Mouse (Mus musculus) spleen, adult 2 months (tissue): ENCODE results near the gene Ndufb7. TPM values are rescaled to one million over a fixed set of nuclear protein-coding genes. Genes with fewer than 3 reads are reported as not detected.
"Not testable (repeated sequence)": the region's sequence is repeated elsewhere in the genome, so short reads cannot be mapped to it uniquely, and the experiment has no call there.

Experiments
- DNase-seq, 2 experiments: peaks; one replicate each; pipeline versions ENCODE4 v3.0.0 to v3.0.0-alpha.2; 2012 to 2021; ENCODE audit warnings: low spot score in 2 of 2, low read depth in 1 of 2
- H3K27ac ChIP-seq: fragments of 200-500 bp; 2 replicates; pipeline ENCODE4 v1.5.1; 2012; ENCODE audit warnings: low read length, inconsistent platforms; ENCODE audit not compliant: insufficient read depth
- H3K27me3 ChIP-seq: fragments of 200-500 bp; 2 replicates; pipeline ENCODE4 v1.6.1; 2012; ENCODE audit warnings: mild to moderate bottlenecking, moderate library complexity, low read length, inconsistent platforms; ENCODE audit not compliant: control insufficient read depth, insufficient read depth
- H3K36me3 ChIP-seq: fragments of 200-500 bp; 2 replicates; pipeline ENCODE4 v1.6.1; 2012; ENCODE audit warnings: mild to moderate bottlenecking, low read length, inconsistent platforms; ENCODE audit not compliant: control insufficient read depth, insufficient read depth
- H3K4me1 ChIP-seq: fragments of 200-500 bp; 2 replicates; pipeline ENCODE4 v1.6.1; 2011; ENCODE audit warnings: inconsistent platforms; ENCODE audit not compliant: control insufficient read depth, insufficient read depth, insufficient read length
- H3K4me3 ChIP-seq: fragments of 200-500 bp; 2 replicates; pipeline ENCODE4 v1.5.1; 2011; ENCODE audit warnings: mild to moderate bottlenecking, inconsistent platforms; ENCODE audit not compliant: insufficient read depth, insufficient read length; ENCODE audit errors: extremely low read depth
- CTCF ChIP-seq: fragments of 200-500 bp; IDR thresholded peaks from 2 replicates; pipeline ENCODE4 v1.5.1; 2011; ENCODE audit warnings: mild to moderate bottlenecking, inconsistent platforms; ENCODE audit not compliant: insufficient read depth, insufficient read length, insufficient replicate concordance; ENCODE audit errors: extremely low read depth
- POLR2A ChIP-seq: fragments of 200-500 bp; IDR thresholded peaks from 2 replicates; pipeline ENCODE4 v1.6.1; 2011; ENCODE audit warnings: low read depth, low read length, inconsistent platforms
- WGBS: fragments of 180-500 bp; shearing (Covaris S2); methylation state at CpG from one replicate; pipeline ENCODE4 v1.1.7; 2018; 5-methylcytosine and 5-hydroxymethylcytosine counted together
- polyA plus RNA-seq: library from polyadenylated mRNA; depleted of rRNA; stranded (reverse); fragments of >200 nt; gene quantifications from 2 replicates; pipeline ENCODE4 v1.2.3, GENCODE M21; 2012

The Ndufb7 gene
- polyA plus RNA-seq, 1 experiment = 169 TPM

GRCm38 (mm10) chr8:83594167-83595049 is 27.9 kb downstream of the Ndufb7 start:
- peak overlapping the region; percentile 78 for H3K4me3 ChIP-seq
- TF ChIP-seq POLR2A (peak; percentile 61), CTCF (no peak)
- no peaks in the 10 kb centered on the region; the same call in 1 of the 2 replicates for H3K4me1 ChIP-seq
- H3K36me3 ChIP-seq = no peaks in the 10 kb centered on the region
- no peaks in the 10 kb centered on the region for H3K27me3 ChIP-seq
- DNase-seq = peak; percentile 94 to 99
- peak overlapping the region; percentile 87 for H3K27ac ChIP-seq
- WGBS = under 1% methylated on average over 43 of the region's 43 CpGs

- peak overlapping the region; percentile 77 for H3K27ac ChIP-seq
- not testable (repeated sequence) for H3K4me1 ChIP-seq, DNase-seq, H3K36me3 ChIP-seq, H3K4me3 ChIP-seq, H3K27me3 ChIP-seq
- WGBS = 34% methylated on average over 3 of the region's 3 CpGs
Observed at GRCm38 (mm10) chr8:83595050-83595345, 28.5 kb downstream of the Ndufb7 start.

- no peaks in the 10 kb centered on the region; the same call in 1 of the 2 replicates for H3K4me1 ChIP-seq
- no peaks in the 10 kb centered on the region for H3K27me3 ChIP-seq
- no peak for TF ChIP-seq CTCF
- TF ChIP-seq POLR2A = no peak
- no peak overlapping the region for H3K27ac ChIP-seq
- H3K4me3 ChIP-seq = no peak overlapping the region
- peak in 1 of 2 experiments; percentile 29 for DNase-seq
- no peaks in the 10 kb centered on the region for H3K36me3 ChIP-seq
- 17% methylated on average over 3 of the region's 3 CpGs for WGBS
Observed at GRCm38 (mm10) chr8:83596369-83596768, 29.9 kb downstream of the Ndufb7 start.

- no peak for TF ChIP-seq CTCF
- no peak for TF ChIP-seq POLR2A
- 80% methylated on average over 1 of the region's 1 CpGs for WGBS
- Histone ChIP-seq H3K27ac (no peak overlapping the region), H3K36me3 (no peaks in the 10 kb centered on the region), H3K4me1 (no peaks in the 10 kb centered on the region), H3K27me3 (no peaks in the 10 kb centered on the region), H3K4me3 (no peak overlapping the region)
- DNase-seq = no peak
Observed at GRCm38 (mm10) chr8:83598146-83598545, 31.7 kb downstream of the Ndufb7 start.

- Histone ChIP-seq H3K27ac (peak overlapping the region; percentile 39; the same call in 1 of the 2 replicates), H3K27me3 (no peaks in the 10 kb centered on the region), H3K4me3 (no peak overlapping the region), H3K36me3 (no peaks in the 10 kb centered on the region), H3K4me1 (no peaks in the 10 kb centered on the region)
- DNase-seq = no peak
- TF ChIP-seq POLR2A (no peak), CTCF (no peak)
Observed at GRCm38 (mm10) chr8:83599814-83600213, 33.3 kb downstream of the Ndufb7 start.

- DNase-seq = no peak
- no peaks in the 10 kb centered on the region for H3K27me3 ChIP-seq
- H3K36me3 ChIP-seq = no peaks in the 10 kb centered on the region
- no peak overlapping the region for H3K4me3 ChIP-seq
- H3K27ac ChIP-seq = no peak overlapping the region
- H3K4me1 ChIP-seq = no peaks in the 10 kb centered on the region; the same call in 1 of the 2 replicates
- 88% methylated on average over 2 of the region's 2 CpGs for WGBS
- no peak for TF ChIP-seq POLR2A
- TF ChIP-seq CTCF = no peak
Observed at GRCm38 (mm10) chr8:83602650-83603029, 36.2 kb downstream of the Ndufb7 start.

- DNase-seq = peak; percentile 98 to 100
- peaks cover 11% of the 10 kb centered on the region; the same call in 1 of the 2 replicates for H3K4me1 ChIP-seq
- H3K27ac ChIP-seq = peak within 1 kb of the TSS; percentile 96
- no peaks in the 10 kb centered on the region for H3K27me3 ChIP-seq
- TF ChIP-seq POLR2A (peak; percentile 98), CTCF (no peak)
- H3K4me3 ChIP-seq = peak within 1 kb of the TSS; percentile 92
- H3K36me3 ChIP-seq = peaks cover 21% of the 10 kb centered on the region
- under 1% methylated on average over 69 of the region's 69 CpGs for WGBS
Observed at GRCm38 (mm10) chr8:83607661-83608397, 41.4 kb downstream of the Ndufb7 start, which contains the start of the genes Tecr and Dnajb1. Gene Tecr (minus strand): TSS chr8:83607971. Gene Dnajb1 (plus strand): TSS chr8:83608193.
